In genomic region chr15:89122649-89123366, GRCm38 (mm10) we compare ENCODE assay signal across 8 mouse cellular contexts. TPM values are rescaled to one million over a fixed set of nuclear protein-coding genes. Genes with fewer than 3 reads are reported as not detected.
DNase-seq lines count a peak whose midpoint lies in the region; ATAC-seq and TF ChIP-seq lines count a peak whose summit lies in the region.

Tubgcp6 (minus strand) TSS chr15:89123112.

- no peaks in the 10 kb centered on the region for H3K9me3 ChIP-seq in embryonic facial prominence, embryonic 14.5 days (ENCODE audit: control insufficient read depth, low read length)
- H3K9me3 ChIP-seq in limb, embryonic 14.5 days (ENCODE audit: control insufficient read depth, low read length): no peaks in the 10 kb centered on the region
- H3K9me3 ChIP-seq in midbrain, postnatal 0 days (ENCODE audit: low read length): no peaks in the 10 kb centered on the region

- peak within 1 kb of the TSS; percentile 89 for H3K9ac ChIP-seq in embryonic facial prominence, embryonic 14.5 days (ENCODE audit: low read depth, low read length)
- H3K9ac ChIP-seq in limb, embryonic 14.5 days (ENCODE audit: low read depth, low read length, severe bottlenecking): peak within 1 kb of the TSS; percentile 85
- H3K9ac ChIP-seq in midbrain, postnatal 0 days (replicated peaks; ENCODE audit: low read length, poor library complexity, severe bottlenecking): peak within 1 kb of the TSS; percentile 81

- TF ChIP-seq POLR2A in limb, embryonic 14.5 days (IDR thresholded peaks at IDR 0.05; ENCODE audit: borderline replicate concordance, extremely low read depth, insufficient read depth, insufficient read length): peak; percentile 74; the same call in 1 of the 2 replicates

- peak within 1 kb of the TSS; percentile 90 for H3K27ac ChIP-seq in embryonic facial prominence, embryonic 14.5 days (replicated peaks; ENCODE audit: low read depth, low read length)
- H3K27ac ChIP-seq in limb, embryonic 14.5 days (replicated peaks; ENCODE audit: low read depth, low read length): peak within 1 kb of the TSS; percentile 56
- H3K27ac ChIP-seq in midbrain, postnatal 0 days (ENCODE audit: low read depth, low read length): peak within 1 kb of the TSS; percentile 87

- TF ChIP-seq CTCF in midbrain, postnatal 0 days (IDR thresholded peaks at IDR 0.05): no peak

- H3K4me2 ChIP-seq in embryonic facial prominence, embryonic 14.5 days (ENCODE audit: low read depth, low read length): peak within 1 kb of the TSS; percentile 95
- H3K4me2 ChIP-seq in limb, embryonic 14.5 days (replicated peaks; ENCODE audit: low read depth, low read length, severe bottlenecking): peak within 1 kb of the TSS; percentile 81
- peak within 1 kb of the TSS; percentile 83 for H3K4me2 ChIP-seq in midbrain, postnatal 0 days (ENCODE audit: low read depth, low read length, poor library complexity, severe bottlenecking)

- ATAC-seq in embryonic facial prominence, embryonic 14.5 days (ENCODE audit: low read depth): peak; percentile 90
- ATAC-seq in limb, embryonic 14.5 days (ENCODE audit: low FRiP score, low read depth): peak; percentile 93
- peak; percentile 80 for ATAC-seq in midbrain, postnatal 0 days (ENCODE audit: low FRiP score)

- peak within 1 kb of the TSS; percentile 93 for H3K4me3 ChIP-seq in embryonic facial prominence, embryonic 14.5 days (ENCODE audit: low read depth, low read length)
- peak within 1 kb of the TSS; percentile 83 for H3K4me3 ChIP-seq in limb, embryonic 14.5 days (replicated peaks; ENCODE audit: low read length)
- H3K4me3 ChIP-seq in midbrain, postnatal 0 days (ENCODE audit: low read depth, low read length): peak within 1 kb of the TSS; percentile 79

- H3K36me3 ChIP-seq in embryonic facial prominence, embryonic 14.5 days (ENCODE audit: control insufficient read depth, insufficient read depth, low read length): peaks cover 36% of the 10 kb centered on the region
- H3K36me3 ChIP-seq in limb, embryonic 14.5 days (ENCODE audit: control insufficient read depth, insufficient read depth, low read length): peaks cover 20% of the 10 kb centered on the region
- H3K36me3 ChIP-seq in midbrain, postnatal 0 days (ENCODE audit: insufficient read depth, low read length): peaks cover 6% of the 10 kb centered on the region

- under 1% methylated on average over 47 of the region's 47 CpGs for WGBS in embryonic facial prominence, embryonic 14.5 days
- WGBS in limb, embryonic 14.5 days: under 1% methylated on average over 47 of the region's 47 CpGs
- under 1% methylated on average over 47 of the region's 47 CpGs for WGBS in midbrain, postnatal 0 days

- no peaks in the 10 kb centered on the region for H3K27me3 ChIP-seq in embryonic facial prominence, embryonic 14.5 days (replicated peaks; ENCODE audit: control insufficient read depth, insufficient read depth, low read length)
- no peaks in the 10 kb centered on the region for H3K27me3 ChIP-seq in limb, embryonic 14.5 days (ENCODE audit: control insufficient read depth, insufficient read depth, low read length)
- no peaks in the 10 kb centered on the region for H3K27me3 ChIP-seq in midbrain, postnatal 0 days (ENCODE audit: insufficient read depth, low read length)

- peaks cover 30% of the 10 kb centered on the region for H3K4me1 ChIP-seq in embryonic facial prominence, embryonic 14.5 days (ENCODE audit: control insufficient read depth, insufficient read depth, low read length)
- H3K4me1 ChIP-seq in limb, embryonic 14.5 days (ENCODE audit: control insufficient read depth, insufficient read depth, low read length): peaks cover 28% of the 10 kb centered on the region
- H3K4me1 ChIP-seq in midbrain, postnatal 0 days (ENCODE audit: insufficient read depth, low read length): peaks cover 13% of the 10 kb centered on the region

- DNase-seq in 3T3-L1 (ENCODE audit: low read depth, low spot score): peak; percentile 95
- DNase-seq in adrenal gland, postnatal 4 days (ENCODE audit: low spot score in 2 of 2): peak; percentile 92
- DNase-seq in embryonic facial prominence, embryonic 14.5 days (ENCODE audit: low spot score): peak; percentile 97
- DNase-seq in heart, adult 8-10 months (ENCODE audit: low spot score): peak; percentile 96
- peak; percentile 96 for DNase-seq in kidney, adult 9 months
- DNase-seq in limb, embryonic 14.5 days (ENCODE audit: low spot score): peak; percentile 94
- DNase-seq in midbrain, postnatal 0 days (ENCODE audit: low spot score): peak; percentile 97
- peak; percentile 88 to 96 for DNase-seq in spleen, postnatal 14 days (ENCODE audit: low spot score in 2 of 2)

RNA-seq across cellular contexts. Expression of gene Tubgcp6, which starts in this region (rescaled TPM):
- total RNA-seq in adrenal gland, postnatal 4 days (2021): 10 to 100 TPM; 20.1 to 24.8 TPM
- 13.9 and 16.9 TPM in 2 replicates for polyA plus RNA-seq in embryonic facial prominence, embryonic 14.5 days (2014; fragmentation: Nextera tagmentation; extraction: Ambion mirVana)
- 10 to 100 TPM in 1 of 4 experiments, 1 to 10 TPM in 3; 8.2 to 11.6 (median 9.0) TPM for total RNA-seq in heart, adult 8-10 months (2022)
- 36.8 and 56.5 TPM in 2 replicates for polyA plus RNA-seq in limb, embryonic 14.5 days (2012; rRNA removed)
- 17.2 and 17.6 TPM in 2 replicates for polyA plus RNA-seq in limb, embryonic 14.5 days (2014; fragmentation: Nextera tagmentation; extraction: Ambion mirVana)
- 46.1 and 68.0 TPM in 2 replicates for total RNA-seq in midbrain, postnatal 0 days (2014; rRNA removed)
- polyA plus RNA-seq in midbrain, postnatal 0 days (2015; fragmentation: Nextera tagmentation; extraction: Ambion mirVana): 10.8 and 11.0 TPM in 2 replicates

Comparison
In these comparisons a context has a peak if more than half of its experiments do, and no peak if none do; other contexts are left out.
1. Peak in every context shown above with its lines: DNase-seq, ATAC-seq, H3K4me3 ChIP-seq and H3K27ac ChIP-seq.